Mouse (Mus musculus): ENCODE measurements around the gene Gpsm3. TPM values are rescaled to one million over a fixed set of nuclear protein-coding genes. Genes with fewer than 3 reads are reported as not detected.
A peak's percentile ranks its signal among the peaks of the same experiment; 100 is the strongest.

Gene Gpsm3
- polyA plus RNA-seq, 1 experiment from 2014 or later: 28.5 TPM

DNA sequence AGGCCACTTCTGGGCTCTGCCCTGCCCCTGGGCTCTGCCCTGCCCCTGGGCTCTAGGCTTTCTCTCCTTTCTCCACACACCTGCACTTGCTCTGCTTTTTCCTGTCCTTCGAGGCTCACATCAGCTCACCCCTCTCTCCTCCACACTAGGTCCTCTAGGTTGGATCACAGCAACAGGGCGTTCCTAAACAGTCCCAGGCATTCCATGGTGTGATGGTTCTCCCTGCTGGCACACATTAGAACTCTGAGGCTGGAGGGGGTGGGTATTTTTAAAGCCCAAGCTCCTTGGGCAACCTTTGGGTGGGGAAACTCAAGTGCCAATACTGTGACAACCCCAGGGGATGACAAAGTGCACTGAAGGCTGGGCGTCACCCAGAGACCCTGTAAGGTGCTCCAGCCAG is 47.9 kb downstream of the Gpsm3 start:
- ATAC-seq (replicated peaks; ENCODE audit: low FRiP score, low read depth): no peak
- no peaks in the 10 kb centered on the region for H3K36me3 ChIP-seq (ENCODE audit: insufficient read depth, low read length)
- no peak for TF ChIP-seq CTCF (IDR thresholded peaks at IDR 0.05; ENCODE audit: low read depth)

GRCm38 (mm10) chr17:34639461-34640255 is 50.1 kb downstream of the Gpsm3 start:
- Histone ChIP-seq H3K27me3 (ENCODE audit: insufficient read depth, low read length) (no peaks in the 10 kb centered on the region), H3K27ac (no peak overlapping the region), H3K4me1 (replicated peaks; ENCODE audit: insufficient read depth, low read length) (peaks cover 9% of the 10 kb centered on the region; the same call in 1 of the 2 replicates), H3K36me3 (ENCODE audit: insufficient read depth, low read length) (no peaks in the 10 kb centered on the region), H3K4me3 (replicated peaks; ENCODE audit: low read depth, low read length) (no peak overlapping the region), H3K9me3 (replicated peaks; ENCODE audit: low read length) (no peaks in the 10 kb centered on the region), H3K9ac (ENCODE audit: low read depth, low read length) (no peak overlapping the region), H3K4me2 (ENCODE audit: low read length) (no peak overlapping the region)
- 73% methylated on average over 7 of the region's 7 CpGs for WGBS
- no peak for DNase-seq (ENCODE audit: low spot score)
- TF ChIP-seq CTCF (IDR thresholded peaks at IDR 0.05; ENCODE audit: low read depth): no peak
- no peak for ATAC-seq (replicated peaks; ENCODE audit: low FRiP score, low read depth)

More for the DNA sequence above, 47.9 kb downstream of the Gpsm3 start:
- DNase-seq (ENCODE audit: low spot score): no peak
- Histone ChIP-seq H3K4me2 (ENCODE audit: low read length) (no peak overlapping the region), H3K9me3 (replicated peaks; ENCODE audit: low read length) (no peaks in the 10 kb centered on the region), H3K4me1 (replicated peaks; ENCODE audit: insufficient read depth, low read length) (peaks cover 11% of the 10 kb centered on the region; the same call in 1 of the 2 replicates), H3K9ac (ENCODE audit: low read depth, low read length) (no peak overlapping the region), H3K27ac (no peak overlapping the region), H3K27me3 (ENCODE audit: insufficient read depth, low read length) (no peaks in the 10 kb centered on the region), H3K4me3 (replicated peaks; ENCODE audit: low read depth, low read length) (no peak overlapping the region)
- WGBS: 71% methylated on average over 3 of the region's 3 CpGs

DNA sequence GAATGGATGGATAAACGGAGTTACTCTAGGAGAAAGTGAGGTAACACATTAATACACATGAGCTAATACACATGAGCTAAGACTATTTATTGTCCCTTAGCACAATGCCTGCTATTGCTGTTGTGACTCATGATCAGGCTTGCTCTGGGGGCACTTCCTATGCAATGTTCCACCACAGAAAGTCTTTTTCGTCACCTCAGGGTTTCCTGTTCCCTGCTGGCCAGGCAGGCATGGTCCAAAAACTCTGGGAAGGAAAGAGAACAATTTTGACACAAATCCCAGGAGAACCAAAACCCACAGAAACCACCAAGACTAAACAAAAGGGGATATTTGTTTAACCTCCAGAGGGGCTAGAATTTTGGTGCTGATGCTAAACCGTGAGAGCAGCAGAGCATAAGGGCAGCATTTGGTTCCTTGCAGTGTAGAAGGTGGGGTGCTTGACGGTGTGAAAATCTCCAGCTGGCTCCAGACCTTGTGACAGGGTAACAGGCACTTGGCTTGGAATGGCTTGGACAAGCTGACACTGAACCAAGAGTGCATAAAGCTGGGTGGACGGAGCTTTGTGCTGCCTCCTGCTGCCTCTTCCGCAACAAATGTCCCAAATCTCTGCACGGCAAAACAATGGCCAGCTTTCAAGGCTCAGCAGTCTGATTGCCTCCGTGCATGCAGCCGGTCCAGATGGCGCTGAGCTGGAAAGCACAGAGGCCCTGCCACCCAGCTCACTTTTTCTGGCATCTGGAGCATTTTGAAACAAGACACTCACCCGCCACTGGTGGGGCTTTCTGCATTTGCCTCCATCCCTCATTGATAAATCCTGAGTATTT is 51.4 kb downstream of the Gpsm3 start:
- DNase-seq (ENCODE audit: low spot score) (peak; percentile 83), ATAC-seq (replicated peaks; ENCODE audit: low FRiP score, low read depth) (peak; percentile 30; the same call in 1 of the 2 replicates)
- Histone ChIP-seq H3K4me2 (ENCODE audit: low read length) (no peak overlapping the region; the same call in 1 of the 2 replicates), H3K27me3 (ENCODE audit: insufficient read depth, low read length) (no peaks in the 10 kb centered on the region), H3K9me3 (replicated peaks; ENCODE audit: low read length) (no peaks in the 10 kb centered on the region), H3K9ac (ENCODE audit: low read depth, low read length) (0 out of 2 replicates have a peak overlapping the region, but pooled peaks have one; percentile 15), H3K36me3 (ENCODE audit: insufficient read depth, low read length) (no peaks in the 10 kb centered on the region), H3K4me1 (replicated peaks; ENCODE audit: insufficient read depth, low read length) (peaks cover 15% of the 10 kb centered on the region), H3K4me3 (replicated peaks; ENCODE audit: low read depth, low read length) (no peak overlapping the region), H3K27ac (peak overlapping the region; percentile 72)
- peak; percentile 54 for TF ChIP-seq CTCF (IDR thresholded peaks at IDR 0.05; ENCODE audit: low read depth)
- WGBS: 11% methylated on average over 11 of the region's 11 CpGs

Other genes with a start within 250 kb of the Gpsm3 start
- 0.04 TPM in 1 of 2 replicates, not detected in the other for gene Btnl2, start 235.0 kb upstream of the Gpsm3 start, polyA plus RNA-seq (2015; fragmentation: Nextera tagmentation; extraction: Ambion mirVana)
- not detected in 2 replicates for gene Btnl1, start 212.7 kb upstream of the Gpsm3 start, polyA plus RNA-seq (2015; fragmentation: Nextera tagmentation; extraction: Ambion mirVana)
- gene BC051142, start 191.0 kb upstream of the Gpsm3 start, polyA plus RNA-seq (2015; fragmentation: Nextera tagmentation; extraction: Ambion mirVana): 1.2 and 1.4 TPM in 2 replicates
- gene Btnl4, start 112.5 kb upstream of the Gpsm3 start, polyA plus RNA-seq (2015; fragmentation: Nextera tagmentation; extraction: Ambion mirVana): not detected in 2 replicates
- gene Btnl6, start 72.5 kb upstream of the Gpsm3 start, polyA plus RNA-seq (2015; fragmentation: Nextera tagmentation; extraction: Ambion mirVana): not detected in 2 replicates
- 6.8 and 10.6 TPM in 2 replicates for gene Notch4, start 25.5 kb upstream of the Gpsm3 start, polyA plus RNA-seq (2015; fragmentation: Nextera tagmentation; extraction: Ambion mirVana)
- 13.0 and 13.2 TPM in 2 replicates for gene Pbx2, start 1.5 kb downstream of the Gpsm3 start, polyA plus RNA-seq (2015; fragmentation: Nextera tagmentation; extraction: Ambion mirVana)
- gene Ager, start 8.1 kb downstream of the Gpsm3 start, polyA plus RNA-seq (2015; fragmentation: Nextera tagmentation; extraction: Ambion mirVana): 7.4 and 7.9 TPM in 2 replicates
- 154 and 177 TPM in 2 replicates for gene Rnf5, start 13.9 kb downstream of the Gpsm3 start, polyA plus RNA-seq (2015; fragmentation: Nextera tagmentation; extraction: Ambion mirVana)
- 56.1 and 58.6 TPM in 2 replicates for gene Agpat1, start 14.5 kb downstream of the Gpsm3 start, polyA plus RNA-seq (2015; fragmentation: Nextera tagmentation; extraction: Ambion mirVana)
- 5.9 and 6.6 TPM in 2 replicates for gene Egfl8, start 26.2 kb downstream of the Gpsm3 start, polyA plus RNA-seq (2015; fragmentation: Nextera tagmentation; extraction: Ambion mirVana)
- gene Ppt2, start 38.7 kb downstream of the Gpsm3 start, polyA plus RNA-seq (2015; fragmentation: Nextera tagmentation; extraction: Ambion mirVana): 62.9 and 65.5 TPM in 2 replicates
- gene Prrt1, start 39.7 kb downstream of the Gpsm3 start, polyA plus RNA-seq (2015; fragmentation: Nextera tagmentation; extraction: Ambion mirVana): 0.36 and 0.55 TPM in 2 replicates
- gene Fkbpl, start 55.0 kb downstream of the Gpsm3 start, polyA plus RNA-seq (2015; fragmentation: Nextera tagmentation; extraction: Ambion mirVana): 16.4 and 18.6 TPM in 2 replicates
- gene Atf6b, start 57.3 kb downstream of the Gpsm3 start, polyA plus RNA-seq (2015; fragmentation: Nextera tagmentation; extraction: Ambion mirVana): 62.0 and 65.8 TPM in 2 replicates
- gene Tnxb, start 80.7 kb downstream of the Gpsm3 start, polyA plus RNA-seq (2015; fragmentation: Nextera tagmentation; extraction: Ambion mirVana): 0.19 and 0.26 TPM in 2 replicates
- gene C4b, start 154.1 kb downstream of the Gpsm3 start, polyA plus RNA-seq (2015; fragmentation: Nextera tagmentation; extraction: Ambion mirVana): 0.22 and 0.41 TPM in 2 replicates
- 0.13 and 0.20 TPM in 2 replicates for gene Cyp21a1, start 214.8 kb downstream of the Gpsm3 start, polyA plus RNA-seq (2015; fragmentation: Nextera tagmentation; extraction: Ambion mirVana)
- gene Stk19, start 247.1 kb downstream of the Gpsm3 start, polyA plus RNA-seq (2015; fragmentation: Nextera tagmentation; extraction: Ambion mirVana): 30.3 and 30.8 TPM in 2 replicates
- gene Dxo, start 247.2 kb downstream of the Gpsm3 start, polyA plus RNA-seq (2015; fragmentation: Nextera tagmentation; extraction: Ambion mirVana): 48.2 and 49.7 TPM in 2 replicates